Mouse (Mus musculus): ENCODE data around the gene Slc33a1.

GRCm38 (mm10) chr3:63964922-63965249, 318 bp upstream of the Slc33a1 start:
- TF ChIP-seq CTCF (IDR thresholded peaks at IDR 0.05; ENCODE audit: low read depth) (no peak), EP300 (IDR thresholded peaks at IDR 0.05; ENCODE audit: low read depth) (no peak)
